Mouse (Mus musculus): ENCODE results near the gene Macrod2.

DNA sequence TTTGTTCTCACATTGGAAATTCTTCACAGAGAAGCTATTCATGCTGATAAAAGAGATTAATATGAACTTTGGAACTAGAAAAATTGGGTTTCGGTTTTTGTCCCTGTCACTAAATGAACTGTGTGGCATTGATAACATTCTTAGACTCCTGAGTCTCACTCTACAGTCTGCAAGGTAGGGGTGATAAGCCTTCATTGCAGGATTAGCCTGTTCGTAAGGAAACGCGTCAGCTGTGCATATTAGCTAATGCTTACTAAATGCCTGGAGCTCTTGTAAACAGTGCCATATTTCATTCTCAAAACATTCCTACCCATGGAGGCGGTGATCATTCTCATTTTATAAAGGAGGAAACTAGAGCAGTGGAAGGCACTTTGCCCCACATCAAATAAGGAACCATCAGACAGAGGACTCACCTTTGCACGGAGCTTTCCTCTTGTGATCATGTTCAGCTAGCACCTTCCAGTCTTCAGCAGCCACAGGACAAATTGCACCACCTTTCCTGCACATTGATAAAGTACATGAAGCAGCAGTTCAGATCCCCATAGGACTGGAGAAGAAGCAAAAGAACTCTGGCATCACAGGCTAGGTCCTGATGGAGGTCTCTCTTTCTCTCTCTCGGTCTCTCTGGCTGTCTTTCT, 891.1 kb downstream of the Macrod2 start:
- TF ChIP-seq GATA1 (IDR thresholded peaks at IDR 0.05; ENCODE audit: borderline replicate concordance, low read length) (no peak), FLI1 (IDR thresholded peaks at IDR 0.05; ENCODE audit: low read length) (no peak)

All from megakaryocyte, embryonic 14.5 days (primary cell).